Mouse (Mus musculus) kidney, embryonic 15.5 days (tissue): ENCODE data around the gene C2. TPM values are rescaled to one million over a fixed set of nuclear protein-coding genes. Genes with fewer than 3 reads are reported as not detected.
A peak's percentile ranks its signal among the peaks of the same experiment; 100 is the strongest.

Experiments
- ATAC-seq: fragments of 200-750 bp; cut with Nextera tagmentation; replicated peaks from 2 replicates; pipeline ENCODE4 v1.8.0; 2017; ENCODE audit warnings: moderate TSS enrichment; ENCODE audit not compliant: low FRiP score
- H3K27ac ChIP-seq: fragments of 300-500 bp; sonication (generic); 2 replicates; pipeline ENCODE4 v1.5.1; 2015; ENCODE audit warnings: mild to moderate bottlenecking, inconsistent platforms
- H3K27me3 ChIP-seq: fragments of 300-500 bp; sonication (generic); 2 replicates; pipeline ENCODE4 v1.6.1; 2015; ENCODE audit warnings: inconsistent platforms
- H3K36me3 ChIP-seq: fragments of 300-500 bp; sonication (generic); 2 replicates; pipeline ENCODE4 v1.6.1; 2015; ENCODE audit warnings: inconsistent platforms
- H3K4me1 ChIP-seq: fragments of 300-500 bp; sonication (generic); 2 replicates; pipeline ENCODE4 v1.6.1; 2015; ENCODE audit warnings: inconsistent platforms
- H3K4me2 ChIP-seq: fragments of 300-500 bp; sonication (generic); 2 replicates; pipeline ENCODE4 v1.6.1; 2015; ENCODE audit warnings: moderate library complexity, mild to moderate bottlenecking, inconsistent platforms
- H3K4me3 ChIP-seq: fragments of 300-500 bp; sonication (generic); replicated peaks from 2 replicates; pipeline ENCODE4 v1.5.1; 2015; ENCODE audit warnings: mild to moderate bottlenecking, inconsistent platforms
- H3K9ac ChIP-seq: fragments of 300-500 bp; sonication (generic); 2 replicates; pipeline ENCODE4 v1.6.1; 2015; ENCODE audit warnings: mild to moderate bottlenecking, inconsistent platforms
- H3K9me3 ChIP-seq: fragments of 300-500 bp; sonication (generic); replicated peaks from 2 replicates; pipeline ENCODE4 v1.6.1; 2016; ENCODE audit warnings: inconsistent platforms
- WGBS: fragments of 180-500 bp; shearing (Covaris S2); methylation state at CpG from one replicate; pipeline ENCODE4 v1.1.7; 2015; ENCODE audit warnings: mixed read lengths; 5-methylcytosine and 5-hydroxymethylcytosine counted together
- polyA plus RNA-seq: library from polyadenylated mRNA; unstranded; fragments of >200 nt; fragmentation: Nextera tagmentation; extraction: Ambion mirVana; gene quantifications from 2 replicates; pipeline ENCODE4 v1.2.1, GENCODE M21; 2015

C2 gene
- polyA plus RNA-seq, 1 experiment from 2014 or later, result 3.6 TPM

DNA sequence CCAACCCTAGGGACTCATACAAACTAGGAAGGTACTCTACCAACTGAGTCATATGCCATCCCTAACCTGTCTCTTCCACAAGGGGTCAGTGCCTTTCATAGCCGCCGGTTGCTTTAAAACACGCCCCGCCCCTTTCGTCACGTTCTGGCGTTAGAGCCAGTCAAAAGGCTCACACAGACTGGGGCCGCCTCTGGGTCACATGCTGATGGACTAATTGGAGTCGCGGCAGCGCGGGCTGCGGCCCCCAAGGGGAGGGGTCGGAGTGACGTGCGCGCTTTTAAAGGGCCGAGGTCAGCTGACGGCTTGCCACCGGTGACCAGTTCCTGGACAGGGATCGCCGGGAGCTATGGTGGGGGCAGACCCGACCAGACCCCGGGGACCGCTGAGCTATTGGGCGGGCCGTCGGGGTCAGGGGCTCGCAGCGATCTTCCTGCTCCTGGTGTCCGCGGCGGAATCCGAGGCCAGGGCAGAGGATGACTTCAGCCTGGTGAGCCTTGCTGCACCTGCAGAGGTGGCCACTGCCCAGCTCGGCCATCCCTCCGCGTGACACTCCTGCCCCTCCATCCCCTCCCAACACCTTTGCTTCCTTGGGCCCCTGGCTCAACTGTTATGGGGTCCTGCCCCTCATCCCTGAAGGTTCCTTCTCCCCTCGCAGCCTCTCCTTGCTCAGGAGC is 33.1 kb upstream of the C2 start, which contains the start of gene Neu1:
Gene Neu1 (plus strand): TSS at position 193 of the 674 bp plus-strand sequence.
- peak; percentile 98 for ATAC-seq
- H3K4me1 ChIP-seq, result peaks cover 30% of the 10 kb centered on the region
- H3K27me3 ChIP-seq, result no peaks in the 10 kb centered on the region
- H3K9me3 ChIP-seq, result no peaks in the 10 kb centered on the region
- peak within 1 kb of the TSS; percentile 94 for H3K4me2 ChIP-seq
- peak within 1 kb of the TSS; percentile 73 for H3K4me3 ChIP-seq
- WGBS, result under 1% methylated on average over 38 of the region's 38 CpGs
- H3K27ac ChIP-seq, result peak within 1 kb of the TSS; percentile 66
- peaks cover 16% of the 10 kb centered on the region for H3K36me3 ChIP-seq
- peak within 1 kb of the TSS; percentile 72 for H3K9ac ChIP-seq

DNA sequence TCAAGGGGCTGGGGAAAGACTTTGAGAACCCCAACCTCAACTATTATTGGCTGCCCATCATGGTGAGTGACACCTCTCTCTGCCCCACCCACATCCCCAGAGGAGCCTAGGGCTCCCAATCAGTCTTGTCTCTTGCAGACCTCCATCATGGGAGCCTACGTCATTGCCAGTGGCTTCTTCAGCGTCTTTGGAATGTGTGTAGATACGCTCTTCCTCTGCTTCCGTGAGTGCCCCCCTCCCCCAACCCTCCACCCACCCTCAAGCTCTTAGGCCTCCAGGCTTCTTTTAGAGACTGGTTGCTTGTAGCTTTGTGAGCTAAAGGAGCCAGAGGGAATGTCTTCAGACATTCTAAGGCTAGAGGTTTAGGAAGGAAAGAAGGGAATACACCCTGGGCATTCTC is 30.8 kb upstream of the C2 start:
- WGBS, result 76% methylated on average over 4 of the region's 4 CpGs
- no peak overlapping the region for H3K27ac ChIP-seq
- H3K9me3 ChIP-seq, result no peaks in the 10 kb centered on the region
- H3K4me1 ChIP-seq, result peaks cover 19% of the 10 kb centered on the region
- H3K36me3 ChIP-seq, result peaks cover 2% of the 10 kb centered on the region; the same call in 1 of the 2 replicates
- no peak overlapping the region for H3K4me2 ChIP-seq
- H3K27me3 ChIP-seq, result no peaks in the 10 kb centered on the region
- no peak for ATAC-seq
- H3K4me3 ChIP-seq, result no peak overlapping the region
- no peak overlapping the region for H3K9ac ChIP-seq

DNA sequence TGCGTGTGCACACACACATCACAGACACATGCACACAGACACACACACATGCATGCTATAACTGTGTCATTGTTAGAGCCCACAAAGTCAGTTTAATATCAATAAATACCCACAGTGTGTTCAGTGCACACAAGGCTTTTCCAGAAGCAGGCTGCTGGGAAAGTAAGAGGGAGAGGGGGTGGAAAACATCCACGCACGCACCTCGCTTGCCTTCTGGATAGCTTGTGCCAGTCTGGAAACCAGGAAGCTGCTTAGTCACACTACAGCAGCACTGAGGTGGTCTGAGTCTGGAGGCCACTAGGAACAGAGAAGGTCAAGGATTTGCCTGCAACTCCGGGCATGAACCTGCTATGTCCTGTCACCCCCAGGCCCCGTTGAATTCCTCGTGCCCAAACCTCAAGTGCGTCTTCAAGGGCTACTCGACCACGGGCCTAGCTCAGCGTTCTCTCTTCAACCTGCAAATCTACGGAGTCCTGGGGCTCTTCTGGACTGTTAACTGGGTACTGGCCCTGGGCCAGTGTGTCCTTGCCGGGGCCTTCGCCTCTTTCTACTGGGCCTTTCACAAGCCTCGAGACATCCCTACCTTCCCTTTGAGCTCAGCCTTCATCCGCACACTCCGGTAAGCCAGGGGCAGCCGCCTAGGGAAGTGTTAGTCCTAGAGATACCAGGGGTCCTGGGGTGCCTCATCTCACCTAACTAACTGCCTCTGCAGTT is 29.4 kb upstream of the C2 start:
- 90% methylated on average over 18 of the region's 18 CpGs for WGBS
- H3K27me3 ChIP-seq, result no peaks in the 10 kb centered on the region
- H3K4me1 ChIP-seq, result peaks cover 20% of the 10 kb centered on the region
- no peak overlapping the region for H3K9ac ChIP-seq
- H3K27ac ChIP-seq, result no peak overlapping the region
- no peak for ATAC-seq
- H3K9me3 ChIP-seq, result no peaks in the 10 kb centered on the region
- no peak overlapping the region for H3K4me3 ChIP-seq
- no peak overlapping the region for H3K4me2 ChIP-seq
- peaks cover under 1% of the 10 kb centered on the region; the same call in 1 of the 2 replicates for H3K36me3 ChIP-seq

DNA sequence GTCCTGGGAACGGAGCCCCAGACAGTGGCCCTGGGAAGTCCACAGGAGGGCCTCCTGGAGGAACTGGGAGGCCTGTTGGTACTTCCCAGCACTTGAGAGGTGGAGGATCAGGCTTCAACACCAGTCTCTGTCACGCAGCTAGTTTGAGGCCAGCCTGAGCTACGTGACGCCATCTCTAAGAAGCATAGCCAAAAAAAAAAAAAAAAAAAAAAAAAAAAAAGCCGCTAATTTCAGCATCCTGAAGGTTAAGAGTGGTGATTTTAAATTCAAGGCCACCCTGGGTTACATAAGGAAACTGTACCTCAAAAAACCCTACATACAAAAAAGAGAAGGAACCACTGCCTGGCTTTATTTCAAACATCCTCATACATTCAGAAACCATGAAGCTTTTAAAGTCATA is 26.2 kb upstream of the C2 start:
- Histone ChIP-seq H3K4me1 (0 out of 2 replicates have a peak, but pooled peaks cover 7% of the 10 kb centered on the region), H3K36me3 (no peaks in the 10 kb centered on the region), H3K9me3 (no peaks in the 10 kb centered on the region), H3K4me2 (no peak overlapping the region), H3K4me3 (no peak overlapping the region), H3K9ac (no peak overlapping the region), H3K27ac (no peak overlapping the region), H3K27me3 (no peaks in the 10 kb centered on the region)
- WGBS, result 67% methylated on average over 5 of the region's 5 CpGs
- no peak for ATAC-seq

GRCm38 (mm10) chr17:34922939-34923338 is 24.9 kb upstream of the C2 start:
- Histone ChIP-seq H3K4me2 (no peak overlapping the region), H3K27ac (no peak overlapping the region), H3K9ac (no peak overlapping the region), H3K27me3 (no peaks in the 10 kb centered on the region), H3K9me3 (no peaks in the 10 kb centered on the region), H3K4me1 (0 out of 2 replicates have a peak, but pooled peaks cover 7% of the 10 kb centered on the region), H3K36me3 (no peaks in the 10 kb centered on the region), H3K4me3 (no peak overlapping the region)
- no peak for ATAC-seq
- WGBS, result 42% methylated on average over 6 of the region's 6 CpGs

DNA sequence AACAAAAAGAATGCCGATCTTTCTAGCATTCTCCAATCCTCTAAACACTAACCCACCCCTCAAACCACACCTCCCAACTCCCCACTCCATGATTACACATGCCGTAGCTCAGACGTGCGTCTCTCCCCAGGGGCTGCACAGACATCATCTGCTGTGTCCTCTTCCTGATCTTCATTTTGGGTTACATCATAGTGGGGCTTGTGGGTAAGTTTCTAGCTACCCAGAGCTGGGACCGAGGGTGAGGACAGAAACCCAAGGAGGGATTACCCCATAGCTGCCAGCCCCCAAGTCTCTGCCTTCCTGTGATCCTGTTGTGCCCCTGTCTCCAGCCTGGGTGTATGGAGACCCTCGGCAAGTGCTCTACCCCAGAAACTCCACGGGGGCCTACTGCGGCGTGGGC is 19.1 kb upstream of the C2 start:
- no peaks in the 10 kb centered on the region for H3K27me3 ChIP-seq
- no peak overlapping the region for H3K4me2 ChIP-seq
- H3K4me1 ChIP-seq, result peaks cover 19% of the 10 kb centered on the region
- H3K27ac ChIP-seq, result no peak overlapping the region
- no peak overlapping the region for H3K9ac ChIP-seq
- H3K9me3 ChIP-seq, result no peaks in the 10 kb centered on the region
- H3K4me3 ChIP-seq, result no peak overlapping the region
- H3K36me3 ChIP-seq, result peaks cover 16% of the 10 kb centered on the region
- WGBS, result 74% methylated on average over 9 of the region's 9 CpGs
- ATAC-seq, result no peak

DNA sequence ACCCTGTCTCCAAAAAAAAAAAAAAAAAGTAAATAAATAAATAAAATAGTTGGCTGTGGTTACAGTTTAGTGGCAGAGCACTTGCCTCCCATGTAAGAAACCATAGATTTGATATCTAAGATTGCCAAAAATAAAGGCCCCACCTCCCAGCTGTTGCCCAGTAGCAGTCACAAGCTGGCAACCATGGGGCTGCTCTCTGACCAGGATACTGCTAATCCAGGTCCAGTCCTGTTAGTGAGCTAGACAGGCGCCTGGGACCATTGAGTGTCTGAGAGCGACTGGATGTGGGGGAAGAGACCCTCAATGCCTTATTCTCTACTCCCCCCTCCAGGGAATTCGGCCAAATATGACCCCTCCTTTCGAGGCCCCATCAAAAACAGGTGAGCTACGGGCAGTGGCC is 18.3 kb upstream of the C2 start:
- no peak for ATAC-seq
- 83% methylated on average over 5 of the region's 5 CpGs for WGBS
- peaks cover 19% of the 10 kb centered on the region for H3K4me1 ChIP-seq
- H3K4me3 ChIP-seq, result no peak overlapping the region
- H3K36me3 ChIP-seq, result peaks cover 25% of the 10 kb centered on the region
- H3K4me2 ChIP-seq, result no peak overlapping the region
- H3K9me3 ChIP-seq, result no peaks in the 10 kb centered on the region
- H3K27ac ChIP-seq, result no peak overlapping the region
- no peak overlapping the region for H3K9ac ChIP-seq
- H3K27me3 ChIP-seq, result no peaks in the 10 kb centered on the region

GRCm38 (mm10) chr17:34915410-34915831 is 17.4 kb upstream of the C2 start:
- Histone ChIP-seq H3K27ac (peak overlapping the region; percentile 81), H3K36me3 (peaks cover 34% of the 10 kb centered on the region), H3K4me2 (peak overlapping the region; percentile 46), H3K9me3 (no peaks in the 10 kb centered on the region), H3K4me3 (peak overlapping the region; percentile 17), H3K4me1 (peaks cover 19% of the 10 kb centered on the region), H3K27me3 (no peaks in the 10 kb centered on the region), H3K9ac (peak overlapping the region; percentile 29)
- 7% methylated on average over 11 of the region's 11 CpGs for WGBS
- peak; percentile 85 for ATAC-seq

GRCm38 (mm10) chr17:34913930-34914665 is 16.0 kb upstream of the C2 start, which contains the start of gene Slc44a4:
Slc44a4 (plus strand) TSS chr17:34914466.
- no peaks in the 10 kb centered on the region for H3K27me3 ChIP-seq
- 0 out of 2 replicates have a peak within 1 kb of the TSS, but pooled peaks have one; percentile 18 for H3K9ac ChIP-seq
- no peak for ATAC-seq
- H3K36me3 ChIP-seq, result peaks cover 47% of the 10 kb centered on the region
- peak within 1 kb of the TSS; percentile 46 for H3K4me2 ChIP-seq
- WGBS, result 34% methylated on average over 18 of the region's 18 CpGs
- peaks cover 19% of the 10 kb centered on the region for H3K4me1 ChIP-seq
- peak within 1 kb of the TSS; percentile 17 for H3K4me3 ChIP-seq
- H3K9me3 ChIP-seq, result no peaks in the 10 kb centered on the region
- H3K27ac ChIP-seq, result peak within 1 kb of the TSS; percentile 81

GRCm38 (mm10) chr17:34911945-34912351 is 13.9 kb upstream of the C2 start:
- no peak overlapping the region for H3K9ac ChIP-seq
- no peaks in the 10 kb centered on the region for H3K9me3 ChIP-seq
- H3K4me3 ChIP-seq, result no peak overlapping the region
- peaks cover 68% of the 10 kb centered on the region for H3K36me3 ChIP-seq
- 47% methylated on average over 5 of the region's 5 CpGs for WGBS
- H3K4me2 ChIP-seq, result no peak overlapping the region
- ATAC-seq, result peak; percentile 23; the same call in 1 of the 2 replicates
- no peaks in the 10 kb centered on the region for H3K27me3 ChIP-seq
- peaks cover 19% of the 10 kb centered on the region for H3K4me1 ChIP-seq
- no peak overlapping the region for H3K27ac ChIP-seq

DNA sequence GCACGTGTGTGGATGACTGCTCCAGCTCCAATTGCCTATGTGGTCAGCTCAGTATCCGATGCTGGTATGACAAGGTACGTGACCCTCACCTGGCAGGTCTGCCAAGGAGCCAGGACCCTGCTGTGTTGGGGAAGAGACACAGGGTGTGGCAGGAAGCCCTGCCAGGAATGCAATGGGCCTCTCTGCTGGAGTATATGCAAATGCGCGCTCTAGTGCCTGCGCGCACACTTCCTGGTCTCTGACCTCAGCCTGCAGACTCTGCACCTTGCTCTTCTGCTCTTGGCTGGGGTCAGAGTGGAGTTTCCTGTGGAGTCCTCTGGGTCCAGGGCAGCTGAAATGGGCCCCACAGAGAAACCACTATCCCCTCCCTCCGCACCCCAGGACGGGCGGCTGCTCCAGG is 12.9 kb upstream of the C2 start:
- Histone ChIP-seq H3K9me3 (no peaks in the 10 kb centered on the region), H3K36me3 (peaks cover 78% of the 10 kb centered on the region), H3K4me3 (no peak overlapping the region), H3K27ac (no peak overlapping the region), H3K9ac (no peak overlapping the region), H3K27me3 (no peaks in the 10 kb centered on the region), H3K4me2 (no peak overlapping the region), H3K4me1 (peaks cover 19% of the 10 kb centered on the region)
- WGBS, result 84% methylated on average over 10 of the region's 10 CpGs
- ATAC-seq, result no peak

GRCm38 (mm10) chr17:34902895-34903294 is 4.8 kb upstream of the C2 start:
- H3K36me3 ChIP-seq, result peaks cover 72% of the 10 kb centered on the region

More at GRCm38 (mm10) chr17:34902895-34903294, 4.8 kb upstream of the C2 start:
- Histone ChIP-seq H3K4me1 (peaks cover 19% of the 10 kb centered on the region), H3K27me3 (no peaks in the 10 kb centered on the region), H3K27ac (no peak overlapping the region), H3K9me3 (no peaks in the 10 kb centered on the region), H3K4me3 (no peak overlapping the region), H3K9ac (no peak overlapping the region), H3K4me2 (no peak overlapping the region)
- ATAC-seq, result no peak
- WGBS, result 74% methylated on average over 9 of the region's 9 CpGs
